Mouse (Mus musculus): ENCODE results near the gene Cxcl1.

DNA sequence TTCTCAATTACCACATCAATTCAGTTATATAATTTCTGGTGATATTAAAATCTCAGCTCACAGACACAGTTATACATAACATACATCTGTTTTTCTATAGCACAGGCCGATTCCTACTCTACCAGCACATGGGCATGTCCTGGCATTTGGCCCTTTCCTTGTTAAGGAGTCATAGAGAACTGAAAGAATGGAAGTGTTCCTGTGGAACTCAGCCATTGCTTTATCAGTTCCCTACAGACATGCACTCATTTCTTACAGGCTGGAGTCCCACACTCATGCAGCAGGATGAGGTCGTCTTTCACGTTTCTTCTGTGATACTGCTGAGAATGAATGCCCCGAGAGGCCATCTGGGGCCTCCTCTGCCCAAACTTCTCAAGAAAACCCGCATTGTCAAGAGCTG, 33.6 kb upstream of the Cxcl1 start:
- TF ChIP-seq CTCF (IDR thresholded peaks at IDR 0.05; ENCODE audit: control insufficient read depth, insufficient read depth, insufficient replicate concordance, low read depth, low read length): no peak
- no peak for TF ChIP-seq POLR2A (IDR thresholded peaks at IDR 0.05; ENCODE audit: control insufficient read depth, low read depth, low read length)

Measured in testis, adult 2 months (tissue).